Mouse (Mus musculus) heart, adult 9 months (tissue): ENCODE data around the gene Olfr32.
"Not testable (repeated sequence)": the region's sequence is repeated elsewhere in the genome, so short reads cannot be mapped to it uniquely, and the experiment has no call there.

Source experiments
- DNase-seq, 2 experiments: peaks; one replicate each; pipeline ENCODE4 v3.0.0; 2022; ENCODE audit warnings: low spot score in 2 of 2

Olfr32 gene

DNA sequence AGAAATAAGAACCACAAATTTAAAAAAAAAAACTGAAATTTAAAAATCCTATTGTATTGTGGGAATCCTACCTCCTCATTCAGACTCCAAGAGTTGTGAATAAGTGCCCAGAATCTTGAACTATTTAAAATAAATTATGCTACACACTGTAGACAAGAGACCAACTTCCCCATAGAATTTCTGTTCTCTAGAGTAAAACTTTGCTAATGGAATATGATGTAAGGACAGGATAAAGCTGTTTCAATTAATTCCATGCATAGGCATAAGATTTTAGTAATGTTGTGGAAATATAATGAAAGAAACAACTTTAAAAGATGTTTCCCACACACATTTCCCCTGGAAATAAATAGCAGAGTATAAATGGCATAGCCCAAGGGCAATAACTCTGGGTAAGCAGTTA, at the start of gene Olfr32:
Olfr32 (minus strand) TSS at position 101 of the 400 bp plus-strand sequence.
- DNase-seq: no peak

DNA sequence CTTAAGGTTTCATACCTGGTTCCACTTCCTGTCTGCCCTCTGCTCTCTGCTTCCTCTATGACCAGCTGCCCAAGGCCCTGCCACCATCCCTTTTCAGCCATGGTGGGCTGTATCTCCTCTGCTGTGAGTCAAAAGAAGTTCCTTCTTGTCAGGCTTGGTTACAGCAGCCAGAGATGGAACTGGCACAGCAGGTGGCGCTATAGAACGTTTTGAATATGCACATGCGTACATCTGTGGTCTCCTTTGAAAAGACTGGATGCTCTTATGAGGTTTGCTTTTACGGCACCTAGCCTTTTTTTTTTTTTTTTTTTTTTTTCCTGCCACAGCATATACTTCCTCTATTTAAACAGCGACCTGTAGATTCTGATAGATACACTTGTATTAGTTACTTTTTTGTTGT, 45.0 kb upstream of the Olfr32 start:
- DNase-seq: not testable (repeated sequence)

DNA sequence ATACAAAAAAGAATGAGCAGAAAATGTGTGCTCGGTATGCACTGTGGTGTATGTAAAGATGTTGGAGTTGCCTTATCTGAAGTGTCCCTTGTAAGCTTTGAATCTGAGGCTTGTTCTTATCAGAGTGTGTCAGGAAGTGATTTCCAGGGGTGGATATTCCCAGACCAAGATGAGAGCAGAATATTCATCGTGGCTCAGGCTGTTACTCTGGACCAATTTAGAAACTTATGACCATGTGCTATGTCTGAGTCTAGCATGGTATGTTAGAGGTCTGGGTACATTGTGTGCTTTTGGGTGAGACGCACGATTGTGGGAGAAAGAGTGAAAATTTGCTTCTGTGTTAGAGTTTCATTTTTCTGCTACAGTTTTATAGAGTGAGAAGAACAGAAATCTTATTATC, 44.0 kb upstream of the Olfr32 start:
- not testable (repeated sequence) for DNase-seq

DNA sequence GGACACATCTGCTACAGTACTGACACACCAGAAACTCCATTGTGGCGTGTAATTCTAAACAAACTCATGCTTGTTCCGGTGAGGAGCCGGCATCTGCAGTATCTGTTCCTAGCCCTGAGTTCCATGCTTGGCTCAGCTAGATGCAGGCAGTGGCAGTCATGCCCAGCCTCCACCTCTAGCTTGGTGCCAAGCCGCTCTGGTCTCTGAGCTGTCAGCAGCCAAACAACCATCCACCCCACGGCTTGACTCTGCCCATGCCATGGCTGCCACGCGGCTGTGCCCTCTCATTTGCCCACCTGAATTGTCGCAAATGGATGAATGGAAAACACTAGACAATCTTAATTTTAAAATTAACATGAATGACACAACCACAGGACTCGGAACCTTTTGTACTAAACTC, 11.8 kb upstream of the Olfr32 start:
- DNase-seq: no peak

DNA sequence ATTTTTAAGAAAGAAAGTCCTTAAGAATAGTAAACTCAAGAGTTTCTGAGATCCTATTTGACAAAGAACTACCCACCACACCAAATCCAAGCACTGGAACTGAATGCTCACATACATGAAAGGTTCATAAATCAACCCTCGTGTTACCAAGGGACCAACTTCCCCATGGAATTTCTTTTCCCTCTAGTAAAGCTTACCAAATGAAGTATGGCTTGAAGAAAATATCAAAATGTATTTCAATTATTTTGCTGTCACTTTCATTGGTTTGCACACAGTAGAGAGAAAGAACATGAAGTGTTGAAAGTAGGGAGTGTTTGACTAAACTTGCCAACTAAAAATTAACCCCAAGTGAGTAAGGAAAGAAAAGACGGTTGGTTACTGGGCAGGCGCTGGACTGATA, 10.9 kb upstream of the Olfr32 start, which contains the start of gene Olfr1270:
Olfr1270 (minus strand) TSS at position 101 of the 400 bp plus-strand sequence.
- no peak for DNase-seq

DNA sequence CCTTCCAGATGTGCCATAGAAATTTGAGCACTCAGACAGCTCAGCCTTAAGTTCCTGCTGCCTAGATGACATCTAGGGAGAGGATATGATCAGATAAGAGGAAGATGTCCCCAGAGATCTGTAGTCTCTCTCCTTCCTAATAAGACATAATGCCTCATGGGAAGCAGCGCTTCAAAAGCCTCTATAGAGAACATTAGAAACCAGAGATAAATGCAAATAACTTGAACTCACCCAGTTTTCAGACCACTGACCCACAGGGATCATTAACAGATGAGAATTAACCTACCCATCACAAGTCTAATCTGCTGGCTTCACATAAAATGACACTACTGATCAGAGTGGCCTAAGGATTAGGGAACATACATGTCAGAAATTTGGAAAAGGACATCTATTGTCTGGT, 20.8 kb downstream of the Olfr32 start, which contains the start of gene Olfr1269:
Olfr1269 (minus strand) TSS at position 101 of the 400 bp plus-strand sequence.
- no peak for DNase-seq
